Mouse (Mus musculus) midbrain, embryonic 14.5 days (tissue): Measurements from ENCODE around the gene Rgs4. TPM values are rescaled to one million over a fixed set of nuclear protein-coding genes. Genes with fewer than 3 reads are reported as not detected.

Experiments
- ATAC-seq: fragments of 200-750 bp; cut with Nextera tagmentation; 2 replicates; pipeline ENCODE4 v1.8.0; 2017; ENCODE audit warnings: moderate number of reproducible peaks, moderate library complexity; ENCODE audit not compliant: low FRiP score, low TSS enrichment
- DNase-seq: peaks from one replicate; pipeline ENCODE4 v3.0.0-alpha.2; 2015
- H3K27ac ChIP-seq: fragments of 300-500 bp; sonication (generic); replicated peaks from 2 replicates; pipeline ENCODE4 v1.5.1; 2014; ENCODE audit warnings: mild to moderate bottlenecking, low read depth, low read length, moderate library complexity
- H3K27me3 ChIP-seq: fragments of 300-500 bp; sonication (generic); 2 replicates; pipeline ENCODE4 v1.6.1; 2014; ENCODE audit warnings: low read length, control low read depth, mixed read lengths; ENCODE audit not compliant: control insufficient read depth, insufficient read depth
- H3K36me3 ChIP-seq: fragments of 300-500 bp; sonication (generic); 2 replicates; pipeline ENCODE4 v1.6.1; 2014; ENCODE audit warnings: low read length, control low read depth; ENCODE audit not compliant: control insufficient read depth, insufficient read depth
- H3K4me1 ChIP-seq: fragments of 300-500 bp; sonication (generic); 2 replicates; pipeline ENCODE4 v1.6.1; 2014; ENCODE audit warnings: mild to moderate bottlenecking, antibody characterized with exemption, low read length, control low read depth; ENCODE audit not compliant: control insufficient read depth, insufficient read depth
- H3K4me2 ChIP-seq: fragments of 300-500 bp; sonication (generic); 2 replicates; pipeline ENCODE4 v1.6.1; 2014; ENCODE audit warnings: mild to moderate bottlenecking, low read length, moderate library complexity
- H3K4me3 ChIP-seq: fragments of 300-500 bp; sonication (generic); replicated peaks from 2 replicates; pipeline ENCODE4 v1.5.1; 2014; ENCODE audit warnings: low read depth, low read length
- H3K9ac ChIP-seq: fragments of 300-500 bp; sonication (generic); replicated peaks from 2 replicates; pipeline ENCODE4 v1.6.1; 2014; ENCODE audit warnings: mild to moderate bottlenecking, low read length, moderate library complexity
- H3K9me3 ChIP-seq: fragments of 300-500 bp; sonication (generic); 2 replicates; pipeline ENCODE4 v1.6.1; 2016; ENCODE audit warnings: low read length, control low read depth, mixed read lengths; ENCODE audit not compliant: control insufficient read depth
- WGBS: fragments of 180-500 bp; shearing (Covaris S2); extraction: QIAGEN DNeasy Blood & Tissue Kit; methylation state at CpG from one replicate; pipeline ENCODE4 v1.1.7; 2014; 5-methylcytosine and 5-hydroxymethylcytosine counted together
- polyA plus RNA-seq: library from polyadenylated mRNA; unstranded; fragments of >200 nt; fragmentation: Nextera tagmentation; extraction: Ambion mirVana; gene quantifications from 2 replicates; pipeline ENCODE4 v1.2.1, GENCODE M21; 2014

The Rgs4 gene
- polyA plus RNA-seq, result 47.2 and 48.7 TPM in 2 replicates

GRCm38 (mm10) chr1:169747473-169747872, at the start of gene Rgs4:
Gene Rgs4, minus strand, starts transcription at chr1:169747642.
- H3K27me3 ChIP-seq, result no peaks in the 10 kb centered on the region
- peak within 1 kb of the TSS; percentile 34 for H3K4me3 ChIP-seq
- peak within 1 kb of the TSS; percentile 39 for H3K9ac ChIP-seq
- ATAC-seq, result peak; percentile 93
- peak within 1 kb of the TSS; percentile 58 for H3K4me2 ChIP-seq
- DNase-seq, result peak; percentile 91
- H3K36me3 ChIP-seq, result no peaks in the 10 kb centered on the region
- peak within 1 kb of the TSS; percentile 66 for H3K27ac ChIP-seq
- peaks cover 11% of the 10 kb centered on the region for H3K4me1 ChIP-seq
- no peaks in the 10 kb centered on the region for H3K9me3 ChIP-seq
- 0% methylated on average over 16 of the region's 16 CpGs for WGBS

DNA sequence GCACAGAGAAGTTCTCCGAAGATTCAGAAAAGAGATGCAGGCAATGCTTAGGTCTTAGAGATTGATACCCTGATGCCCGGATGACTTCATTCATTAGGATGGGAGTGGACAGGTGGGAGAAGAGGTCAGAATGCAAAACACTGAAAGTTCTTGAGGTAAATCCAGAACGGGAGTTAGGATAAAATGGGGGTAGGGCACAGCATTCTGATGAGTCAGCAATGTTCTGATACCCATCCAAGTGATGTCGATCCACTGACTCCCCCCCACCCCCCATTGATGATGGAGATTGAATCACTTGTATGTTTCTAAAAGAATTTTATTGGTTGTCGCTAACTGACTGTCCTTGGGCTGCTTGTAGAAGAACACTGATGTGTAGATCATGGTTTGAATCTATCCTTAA, 45.0 kb upstream of the Rgs4 start:
- Histone ChIP-seq H3K27ac (no peak overlapping the region), H3K4me2 (no peak overlapping the region), H3K4me3 (no peak overlapping the region), H3K36me3 (no peaks in the 10 kb centered on the region), H3K4me1 (no peaks in the 10 kb centered on the region), H3K9me3 (no peaks in the 10 kb centered on the region), H3K9ac (no peak overlapping the region), H3K27me3 (no peaks in the 10 kb centered on the region)
- ATAC-seq, result no peak
- no peak for DNase-seq
- 91% methylated on average over 5 of the region's 5 CpGs for WGBS

GRCm38 (mm10) chr1:169785981-169786380, 38.5 kb upstream of the Rgs4 start:
- no peak for ATAC-seq
- WGBS, result 90% methylated on average over 3 of the region's 3 CpGs
- Histone ChIP-seq H3K4me2 (no peak overlapping the region), H3K9ac (no peak overlapping the region), H3K27ac (no peak overlapping the region), H3K4me1 (no peaks in the 10 kb centered on the region), H3K27me3 (no peaks in the 10 kb centered on the region), H3K4me3 (no peak overlapping the region), H3K9me3 (no peaks in the 10 kb centered on the region), H3K36me3 (no peaks in the 10 kb centered on the region)
- DNase-seq, result no peak

DNA sequence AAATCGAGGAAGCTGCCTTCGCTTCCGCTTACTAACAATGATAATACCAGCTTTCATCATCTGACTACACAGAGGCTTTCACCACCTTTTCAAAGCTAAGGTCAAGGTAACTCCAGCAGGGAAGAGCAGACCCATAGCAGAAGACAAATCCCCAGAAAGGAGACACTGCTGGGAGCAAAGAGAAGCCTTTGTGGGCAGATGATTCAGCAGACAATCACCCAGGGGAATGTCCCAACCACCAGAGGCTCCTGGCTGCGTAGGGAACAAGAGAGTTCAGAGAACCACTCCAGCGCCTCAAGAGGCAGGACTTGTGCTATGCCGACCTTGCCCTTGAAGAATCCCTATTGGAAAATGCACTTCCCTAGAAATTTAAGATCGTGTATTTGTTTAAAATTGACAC, 29.1 kb upstream of the Rgs4 start:
- H3K36me3 ChIP-seq, result no peaks in the 10 kb centered on the region
- no peak for DNase-seq
- no peak overlapping the region for H3K4me2 ChIP-seq
- WGBS, result 72% methylated on average over 7 of the region's 7 CpGs
- no peaks in the 10 kb centered on the region for H3K27me3 ChIP-seq
- H3K4me3 ChIP-seq, result no peak overlapping the region
- H3K4me1 ChIP-seq, result no peaks in the 10 kb centered on the region
- no peak overlapping the region for H3K27ac ChIP-seq
- ATAC-seq, result no peak
- H3K9me3 ChIP-seq, result no peaks in the 10 kb centered on the region
- H3K9ac ChIP-seq, result no peak overlapping the region

DNA sequence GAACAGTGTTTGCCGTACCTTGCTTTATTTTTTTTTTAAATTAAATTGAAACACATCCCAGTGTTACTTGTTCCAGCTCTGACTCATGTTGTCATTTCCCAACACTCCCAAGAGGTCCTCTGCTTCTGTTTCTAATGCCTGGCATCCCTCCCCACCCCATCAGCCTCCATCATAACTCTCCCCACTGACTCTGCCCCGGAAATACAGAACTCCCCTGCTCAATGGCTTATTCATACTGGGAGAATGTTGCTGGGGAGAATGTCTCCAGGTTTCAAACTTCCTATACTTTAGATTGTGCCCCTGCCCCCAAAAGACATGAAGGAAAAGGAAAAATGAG, 17.1 kb upstream of the Rgs4 start:
- Histone ChIP-seq H3K9me3 (no peaks in the 10 kb centered on the region), H3K4me2 (no peak overlapping the region), H3K27me3 (no peaks in the 10 kb centered on the region), H3K9ac (no peak overlapping the region), H3K4me3 (no peak overlapping the region), H3K27ac (peak overlapping the region; percentile 49), H3K36me3 (no peaks in the 10 kb centered on the region), H3K4me1 (peaks cover 6% of the 10 kb centered on the region; the same call in 1 of the 2 replicates)
- WGBS, result 56% methylated on average over 2 of the region's 2 CpGs
- no peak for DNase-seq
- no peak for ATAC-seq

- Histone ChIP-seq H3K4me3 (no peak overlapping the region), H3K4me1 (peaks cover 6% of the 10 kb centered on the region; the same call in 1 of the 2 replicates), H3K27me3 (no peaks in the 10 kb centered on the region), H3K36me3 (no peaks in the 10 kb centered on the region), H3K27ac (peak overlapping the region; percentile 49), H3K9ac (no peak overlapping the region), H3K9me3 (no peaks in the 10 kb centered on the region), H3K4me2 (no peak overlapping the region)
- ATAC-seq (peak; percentile 82), DNase-seq (peak; percentile 65)
- 58% methylated on average over 9 of the region's 9 CpGs for WGBS
These were observed 16.6 kb upstream of the Rgs4 start for GRCm38 (mm10) chr1:169763858-169764618.

DNA sequence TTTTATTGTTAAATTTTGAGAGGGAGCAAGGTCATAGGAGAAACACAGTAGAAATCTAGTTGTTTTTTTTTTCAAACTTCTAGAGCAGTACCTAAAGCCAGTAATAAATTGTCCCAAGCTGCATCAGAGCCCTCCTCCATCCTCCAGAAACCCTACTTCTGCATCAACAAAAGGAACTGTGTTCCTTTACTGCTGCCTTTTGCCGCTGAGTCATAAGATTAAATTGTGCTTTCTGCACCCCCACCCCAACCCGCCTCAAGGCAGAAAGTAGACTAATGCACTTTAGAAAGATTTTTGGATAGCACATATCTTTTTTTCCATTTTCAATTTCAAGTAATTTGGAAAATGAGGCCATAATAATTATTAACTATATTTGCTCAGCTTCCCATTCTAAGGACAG, 15.1 kb upstream of the Rgs4 start:
- Histone ChIP-seq H3K4me2 (no peak overlapping the region), H3K27ac (no peak overlapping the region), H3K9me3 (no peaks in the 10 kb centered on the region), H3K4me1 (peaks cover 6% of the 10 kb centered on the region; the same call in 1 of the 2 replicates), H3K9ac (no peak overlapping the region), H3K36me3 (no peaks in the 10 kb centered on the region), H3K27me3 (no peaks in the 10 kb centered on the region), H3K4me3 (no peak overlapping the region)
- no peak for ATAC-seq
- 88% methylated on average over 2 of the region's 2 CpGs for WGBS
- no peak for DNase-seq

DNA sequence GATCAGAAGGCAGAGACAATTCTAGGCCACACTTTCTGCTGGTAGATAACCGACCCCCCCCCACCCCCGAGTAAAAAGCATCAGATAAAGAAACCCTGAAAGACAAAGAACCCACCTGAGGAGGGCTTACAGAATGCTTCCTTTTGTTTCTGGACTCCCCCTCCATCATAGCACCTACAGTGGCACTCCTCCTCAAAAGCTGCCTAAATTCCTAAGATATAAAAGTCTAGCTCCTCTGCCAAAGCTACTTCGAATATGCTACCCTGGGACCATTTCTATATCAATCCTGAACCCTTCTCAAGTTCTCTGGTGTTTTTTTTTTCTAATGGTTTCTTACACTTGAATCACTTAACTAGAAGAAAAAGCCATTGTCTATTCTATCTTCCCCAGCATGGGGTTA, 9.1 kb upstream of the Rgs4 start:
- Histone ChIP-seq H3K9me3 (no peaks in the 10 kb centered on the region), H3K36me3 (no peaks in the 10 kb centered on the region), H3K9ac (no peak overlapping the region), H3K27me3 (no peaks in the 10 kb centered on the region), H3K4me2 (no peak overlapping the region), H3K27ac (no peak overlapping the region), H3K4me1 (no peaks in the 10 kb centered on the region), H3K4me3 (no peak overlapping the region)
- no peak for ATAC-seq
- DNase-seq, result no peak
- 31% methylated on average over 3 of the region's 3 CpGs for WGBS

- DNase-seq, result no peak
- no peaks in the 10 kb centered on the region for H3K27me3 ChIP-seq
- ATAC-seq, result no peak
- peaks cover 4% of the 10 kb centered on the region; the same call in 1 of the 2 replicates for H3K4me1 ChIP-seq
- no peaks in the 10 kb centered on the region for H3K36me3 ChIP-seq
- H3K4me2 ChIP-seq, result no peak overlapping the region
- H3K9me3 ChIP-seq, result no peaks in the 10 kb centered on the region
- H3K27ac ChIP-seq, result no peak overlapping the region
- no peak overlapping the region for H3K4me3 ChIP-seq
- 64% methylated on average over 3 of the region's 4 CpGs for WGBS
- no peak overlapping the region for H3K9ac ChIP-seq
These were observed 5.0 kb upstream of the Rgs4 start for GRCm38 (mm10) chr1:169752395-169752794.
